Mouse (Mus musculus) myocyte (in vitro differentiated cells): ENCODE data around the gene Zswim5.

Experiments used
- CEBPB ChIP-seq: IDR thresholded peaks from 2 replicates; pipeline ENCODE4 v1.6.1; 2011; ENCODE audit warnings: mild to moderate bottlenecking, moderate library complexity; ENCODE audit not compliant: poor library complexity, insufficient read depth, severe bottlenecking
- E2F4 ChIP-seq: IDR thresholded peaks from one replicate; pipeline ENCODE4 v1.6.1; 2011; ENCODE audit warnings: mild to moderate bottlenecking, control low read depth, moderate library complexity; ENCODE audit not compliant: insufficient read depth
- MAX ChIP-seq: IDR thresholded peaks from one replicate; pipeline ENCODE4 v1.6.1; 2011; ENCODE audit warnings: low read depth, mild to moderate bottlenecking, control low read depth
- MYOD1 ChIP-seq, 3 experiments: IDR thresholded peaks; one replicate each; pipeline ENCODE4 v1.6.1; 2011; ENCODE audit warnings: control low read depth in 2 of 3, low read depth in 2 of 3, mild to moderate bottlenecking in 2 of 3, moderate library complexity in 1 of 3; ENCODE audit not compliant: insufficient read length in 2 of 3, control insufficient read depth in 1 of 3
- MYOG ChIP-seq, 3 experiments: IDR thresholded peaks; one replicate each; pipeline ENCODE4 v1.6.1; 2011; ENCODE audit warnings: control low read depth in 2 of 3, low read depth in 2 of 3, mild to moderate bottlenecking in 2 of 3; ENCODE audit not compliant: insufficient read length in 2 of 3, control insufficient read depth in 1 of 3, insufficient read depth in 1 of 3
- POLR2A ChIP-seq: IDR thresholded peaks from one replicate; pipeline ENCODE4 v1.6.1; 2011; ENCODE audit warnings: low read depth, mild to moderate bottlenecking, control low read depth, moderate library complexity; ENCODE audit not compliant: insufficient read length
- POLR2AphosphoS2 ChIP-seq: IDR thresholded peaks from one replicate; pipeline ENCODE4 v1.6.1; 2011; ENCODE audit warnings: low read depth, control low read depth; ENCODE audit not compliant: insufficient read length
- REST ChIP-seq: IDR thresholded peaks from one replicate; pipeline ENCODE4 v1.6.1; 2011; ENCODE audit warnings: mild to moderate bottlenecking, control low read depth, moderate library complexity; ENCODE audit not compliant: insufficient read depth, insufficient read length
- TCF3 ChIP-seq: IDR thresholded peaks from one replicate; pipeline ENCODE4 v1.6.1; 2011; ENCODE audit warnings: low read depth, control low read depth; ENCODE audit not compliant: insufficient read length
- USF1 ChIP-seq: IDR thresholded peaks from one replicate; pipeline ENCODE4 v1.6.1; 2011; ENCODE audit warnings: low read depth, mild to moderate bottlenecking, control low read depth, moderate library complexity

DNA sequence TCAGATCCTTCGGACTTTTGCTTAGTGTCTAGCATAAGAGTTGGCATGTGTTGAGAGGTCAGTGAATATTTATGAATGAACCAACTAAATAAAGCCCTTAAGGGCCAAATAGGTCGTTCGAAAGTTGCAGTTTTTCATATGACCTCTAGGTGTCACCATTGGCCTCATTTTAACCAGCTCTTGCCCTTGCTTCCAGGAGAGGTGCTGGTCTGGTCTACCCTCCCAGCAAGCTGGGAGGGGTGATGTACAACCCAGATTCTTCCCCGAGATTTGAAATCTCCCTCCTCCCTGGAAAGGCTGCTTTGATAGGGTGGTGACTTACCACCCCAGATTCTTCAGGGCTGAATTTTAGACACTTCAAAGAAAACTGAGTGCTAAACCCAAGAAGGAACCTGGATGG lies 49.4 kb upstream of the Zswim5 start:
- TF ChIP-seq POLR2A (no peak), E2F4 (no peak), MYOD1 (IDR thresholded peaks at IDR 0.05; ENCODE audit: control insufficient read depth in 1 of 3, insufficient read length in 2 of 3, low read depth in 2 of 3) (no peak), TCF3 (no peak), MAX (no peak), REST (no peak), USF1 (no peak), MYOG (IDR thresholded peaks at IDR 0.05; ENCODE audit: control insufficient read depth in 1 of 3, insufficient read depth in 1 of 3, insufficient read length in 2 of 3, low read depth in 2 of 3) (no peak), POLR2AphosphoS2 (no peak), CEBPB (no peak)
